Mouse (Mus musculus): ENCODE results near the gene Nsd1.

Nsd1 gene

DNA sequence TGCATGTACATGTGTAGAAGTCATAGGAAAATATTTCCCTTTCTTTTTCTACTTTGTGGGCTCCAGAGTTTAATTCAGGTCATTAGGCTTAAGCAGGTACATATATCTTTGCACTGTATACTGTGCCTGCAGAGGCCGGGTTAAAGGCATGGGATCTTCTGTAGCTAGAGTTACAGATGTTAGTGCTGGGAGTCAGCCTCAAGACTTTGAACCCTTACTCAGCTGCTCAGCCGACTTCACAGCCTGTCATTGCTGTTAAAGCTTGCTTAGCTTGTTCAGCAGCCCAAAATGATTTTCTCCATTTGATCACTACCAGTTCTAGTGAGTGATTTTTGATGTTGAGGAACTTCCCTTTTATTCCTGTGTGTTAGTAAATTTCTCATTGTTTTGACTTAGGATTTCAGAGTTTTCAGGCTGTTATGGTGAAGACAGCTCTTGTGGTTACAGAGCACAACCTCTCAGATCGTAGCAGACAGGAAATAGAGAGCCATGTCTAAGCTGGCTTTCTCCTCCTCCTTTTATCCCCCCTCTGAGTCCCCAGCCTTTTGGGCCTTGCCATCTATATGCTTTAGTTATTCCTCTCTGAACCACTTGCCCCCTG lies 45.6 kb downstream of the Nsd1 start:
- DNase-seq (ENCODE audit: low spot score in 2 of 2) = no peak

DNA sequence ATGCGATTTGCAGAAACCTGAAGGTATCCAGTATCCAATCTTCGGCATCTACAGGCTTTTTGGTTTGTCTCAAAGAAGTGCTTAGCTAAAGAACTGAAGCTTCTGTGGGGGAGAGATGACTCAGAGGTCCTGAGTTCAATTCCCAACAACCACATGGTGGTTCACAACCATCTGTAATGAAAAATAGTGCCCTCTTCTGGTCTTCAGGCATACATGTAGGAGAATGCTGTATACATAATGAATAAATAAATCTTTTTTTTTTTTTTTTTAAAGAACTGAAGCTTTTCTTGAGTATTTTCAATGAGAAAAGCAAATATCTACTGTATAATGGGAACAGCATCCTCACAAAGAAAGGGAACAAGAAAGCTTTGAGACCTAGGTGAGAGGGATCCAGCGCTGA lies 49.1 kb downstream of the Nsd1 start:
- no peak for DNase-seq (ENCODE audit: low spot score in 2 of 2)

DNA sequence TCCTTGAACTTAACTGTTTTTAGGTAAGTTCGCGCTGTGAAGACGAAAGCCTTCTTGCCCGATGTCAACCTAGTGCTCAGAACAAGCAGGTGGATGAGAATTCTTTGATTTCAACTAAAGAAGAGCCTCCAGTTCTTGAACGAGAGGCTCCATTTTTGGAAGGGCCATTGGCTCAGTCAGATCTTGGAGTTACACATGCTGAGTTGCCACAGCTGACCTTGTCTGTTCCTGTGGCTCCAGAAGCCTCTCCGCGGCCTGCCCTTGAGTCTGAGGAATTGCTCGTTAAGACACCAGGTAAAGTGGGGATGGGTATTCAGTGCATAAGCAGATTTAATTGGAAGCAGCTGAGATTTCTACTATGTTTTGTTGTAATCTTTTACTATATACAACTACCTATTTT lies 51.9 kb downstream of the Nsd1 start:
- DNase-seq (ENCODE audit: low spot score in 2 of 2) = no peak

DNA sequence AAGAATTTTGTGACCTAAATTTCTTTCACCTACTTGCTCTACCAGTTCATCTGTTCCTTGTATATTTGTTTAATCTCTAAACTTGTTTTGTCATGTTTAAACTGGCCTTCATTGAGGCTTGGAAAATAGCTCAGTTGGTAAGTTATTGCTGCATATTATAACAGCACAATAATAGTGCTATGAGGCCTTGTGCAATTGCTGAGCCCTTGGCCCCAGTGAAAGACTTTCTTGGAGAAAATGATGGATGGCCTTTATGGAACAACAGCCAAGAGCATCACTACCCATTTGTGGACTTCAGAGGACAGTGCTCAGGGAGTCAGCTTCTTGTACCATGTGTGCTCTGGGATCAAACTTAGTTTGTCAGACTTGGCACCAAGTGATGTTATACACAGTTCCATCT lies 52.5 kb downstream of the Nsd1 start:
- no peak for DNase-seq (ENCODE audit: low spot score in 2 of 2)

DNA sequence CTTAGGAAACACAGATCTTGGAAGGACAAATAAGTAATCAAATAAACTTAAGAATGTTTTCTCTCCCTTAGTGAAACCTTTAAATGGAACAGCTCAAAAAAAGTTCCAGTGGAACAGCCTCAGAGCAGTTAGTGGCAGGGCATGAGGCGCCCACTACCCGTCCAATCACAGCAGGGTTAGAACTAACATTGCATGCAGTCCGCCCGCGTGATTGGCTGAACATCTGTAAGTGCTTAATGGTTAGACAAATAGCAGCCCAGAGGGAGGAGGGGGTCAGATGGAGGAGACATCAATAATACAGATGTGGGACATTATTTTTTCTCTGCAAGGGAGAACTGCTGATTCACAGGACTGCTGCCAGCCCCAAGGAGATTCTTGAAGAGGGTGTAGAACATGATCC lies 67.6 kb downstream of the Nsd1 start:
- DNase-seq (ENCODE audit: low spot score in 2 of 2) = no peak

DNA sequence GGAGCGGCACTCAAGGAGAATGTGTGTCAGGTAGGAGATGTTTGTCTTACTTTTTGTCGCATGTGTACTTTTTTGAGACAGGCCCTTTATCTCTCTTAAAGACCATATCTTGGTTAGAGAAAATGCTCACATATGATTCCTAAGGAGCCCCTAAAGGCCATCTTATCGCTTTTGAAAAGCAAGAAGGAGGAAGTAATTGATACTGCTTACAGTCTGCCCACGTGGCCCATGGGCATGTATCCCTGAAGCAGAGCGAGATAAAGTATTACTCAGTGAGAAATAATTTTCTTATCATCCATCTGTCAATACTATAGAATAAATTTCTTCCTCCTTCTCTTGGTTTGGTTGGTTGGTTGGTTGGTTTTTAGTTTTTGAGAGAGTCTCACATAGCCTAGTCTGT lies 68.1 kb downstream of the Nsd1 start:
- no peak for DNase-seq (ENCODE audit: low spot score in 2 of 2)

DNA sequence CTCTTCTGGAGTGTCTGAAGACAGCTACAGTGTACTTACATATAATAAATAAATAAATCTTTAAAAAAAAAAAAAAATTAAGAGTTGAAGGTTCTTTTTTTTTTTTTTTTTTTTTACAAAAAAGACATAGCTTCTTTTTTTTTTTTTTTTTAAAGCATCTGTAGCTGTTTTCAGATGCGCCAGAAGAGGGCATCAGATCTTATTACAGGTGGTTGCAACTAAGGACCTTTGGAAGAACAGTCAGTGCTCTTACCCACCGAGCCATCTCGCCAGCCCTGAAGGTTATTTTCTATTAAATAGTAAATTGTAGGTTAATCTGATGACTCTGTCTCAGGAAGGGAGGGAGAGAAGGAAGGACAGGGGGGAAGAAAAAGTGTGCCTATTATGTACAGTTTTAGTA lies 79.3 kb downstream of the Nsd1 start:
- no peak for DNase-seq (ENCODE audit: low spot score in 2 of 2)

DNA sequence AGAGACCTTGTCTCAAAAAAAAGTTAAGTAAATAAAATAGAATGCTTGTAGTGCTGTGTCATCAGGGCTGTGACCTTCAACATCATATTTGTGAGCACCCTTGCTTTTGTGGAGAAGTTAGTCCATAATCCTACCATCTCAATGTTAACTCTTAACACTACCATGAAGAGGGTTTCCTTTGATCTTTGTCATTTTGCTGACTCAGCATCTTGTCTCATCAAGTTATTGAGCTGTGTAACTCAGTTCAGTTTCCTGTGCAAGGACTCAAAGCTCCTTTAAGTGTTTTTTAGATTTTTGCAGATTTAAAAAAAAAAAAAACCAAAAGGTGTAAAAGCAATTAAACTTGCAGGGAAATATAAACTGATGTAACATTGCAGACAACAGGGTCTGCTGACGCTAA lies 87.2 kb downstream of the Nsd1 start:
- DNase-seq (ENCODE audit: low spot score in 2 of 2) = no peak

DNA sequence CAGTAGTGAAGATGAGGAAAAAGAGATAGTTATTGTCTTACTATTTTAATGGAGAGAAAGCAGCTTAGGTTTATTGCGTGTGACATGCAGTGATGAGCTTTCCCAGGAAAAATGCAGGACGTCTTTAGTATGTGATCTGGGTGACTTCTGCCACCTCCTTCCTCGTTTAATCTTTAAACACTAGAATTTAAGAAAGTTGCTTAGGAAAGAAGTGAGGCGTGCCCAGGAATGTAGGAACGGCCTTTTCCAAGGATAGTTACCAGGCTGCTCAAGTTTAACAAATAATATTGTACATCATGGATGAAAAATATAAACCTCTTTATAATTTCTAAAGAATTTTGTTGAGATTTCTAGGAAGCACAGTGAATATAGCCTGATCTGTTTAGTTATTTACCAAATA lies 91.3 kb downstream of the Nsd1 start:
- no peak for DNase-seq (ENCODE audit: low spot score in 2 of 2)

DNA sequence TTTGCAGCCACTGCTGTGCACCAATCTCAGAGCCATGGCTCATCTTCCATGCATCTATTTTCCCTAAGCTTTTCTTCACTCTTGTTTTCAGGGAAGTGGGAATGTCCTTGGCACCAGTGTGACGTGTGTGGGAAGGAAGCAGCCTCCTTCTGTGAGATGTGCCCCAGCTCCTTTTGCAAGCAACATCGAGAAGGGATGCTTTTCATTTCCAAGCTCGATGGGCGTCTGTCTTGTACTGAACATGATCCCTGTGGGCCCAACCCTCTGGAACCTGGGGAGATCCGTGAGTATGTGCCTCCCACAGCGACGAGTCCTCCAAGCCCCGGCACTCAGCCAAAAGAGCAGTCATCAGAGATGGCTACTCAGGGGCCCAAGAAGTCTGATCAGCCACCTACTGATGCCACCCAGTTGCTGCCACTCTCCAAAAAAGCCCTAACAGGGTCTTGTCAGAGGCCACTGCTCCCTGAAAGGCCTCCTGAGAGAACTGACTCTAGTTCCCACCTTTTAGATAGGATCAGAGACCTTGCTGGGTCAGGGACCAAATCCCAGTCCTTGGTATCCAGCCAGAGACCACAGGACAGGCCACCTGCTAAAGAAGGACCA lies 102.5 kb downstream of the Nsd1 start:
- DNase-seq (ENCODE audit: low spot score in 2 of 2) = no peak

DNA sequence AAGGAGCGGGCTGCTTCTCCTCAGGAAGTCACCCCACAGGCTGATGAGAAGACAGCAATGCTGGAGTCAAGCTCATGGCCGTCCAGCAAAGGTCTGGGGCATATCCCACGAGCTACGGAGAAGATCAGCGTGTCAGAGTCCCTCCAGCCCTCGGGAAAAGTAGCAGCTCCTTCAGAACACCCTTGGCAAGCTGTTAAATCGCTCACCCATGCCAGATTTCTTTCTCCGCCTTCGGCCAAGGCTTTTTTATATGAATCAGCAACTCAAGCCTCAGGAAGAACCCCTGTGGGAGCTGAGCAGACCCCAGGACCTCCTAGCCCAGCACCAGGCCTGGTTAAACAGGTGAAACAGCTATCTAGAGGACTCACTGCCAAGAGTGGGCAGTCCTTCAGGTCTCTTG lies 103.5 kb downstream of the Nsd1 start:
- no peak for DNase-seq (ENCODE audit: low spot score in 2 of 2)

DNA sequence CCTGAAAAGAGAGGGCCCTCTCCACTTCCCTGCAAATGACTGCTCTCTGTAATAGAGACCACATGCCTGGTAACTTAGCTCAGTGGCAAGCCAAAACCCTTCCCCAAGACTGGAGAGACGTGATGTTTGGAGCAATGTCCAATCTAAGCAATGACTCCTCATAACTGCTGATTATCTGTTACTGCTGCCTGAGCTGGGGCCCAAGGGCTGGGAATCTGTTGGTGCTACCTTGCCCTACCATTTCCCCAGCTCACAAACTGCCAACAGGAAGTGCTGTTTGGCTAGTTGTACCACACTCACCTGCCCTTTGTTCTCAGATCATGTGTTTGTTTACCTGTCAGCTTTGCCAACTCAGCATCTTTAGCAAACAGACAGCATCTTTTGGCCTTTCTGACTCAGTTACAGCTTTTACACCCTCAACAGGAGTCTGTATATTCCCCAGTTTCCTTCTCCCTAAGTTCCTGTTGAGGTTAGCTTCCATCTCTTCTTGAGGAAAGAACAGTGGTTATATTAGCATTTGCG lies 105.4 kb downstream of the Nsd1 start:
- no peak for DNase-seq (ENCODE audit: low spot score in 2 of 2)

DNA sequence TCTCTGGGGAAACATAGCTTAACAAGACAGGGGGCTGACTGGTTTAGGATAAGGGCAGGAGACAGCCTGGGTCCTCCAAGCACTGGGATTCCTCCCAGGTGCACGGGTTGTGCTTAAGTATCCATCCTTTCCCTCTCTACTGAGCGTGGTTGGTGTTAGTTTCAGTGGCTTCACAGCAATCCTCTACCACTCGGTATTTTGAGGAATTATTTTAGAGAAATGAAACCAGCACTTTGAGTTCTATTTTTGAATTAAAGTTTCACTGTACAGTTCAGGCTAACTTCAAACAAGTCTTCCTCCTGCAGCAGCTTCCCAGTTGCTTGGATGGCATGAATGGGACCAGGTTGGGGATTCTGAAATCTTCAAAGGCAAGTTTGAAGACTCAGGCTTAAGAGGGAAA lies 108.8 kb downstream of the Nsd1 start:
- no peak for DNase-seq (ENCODE audit: low spot score in 2 of 2)

DNA sequence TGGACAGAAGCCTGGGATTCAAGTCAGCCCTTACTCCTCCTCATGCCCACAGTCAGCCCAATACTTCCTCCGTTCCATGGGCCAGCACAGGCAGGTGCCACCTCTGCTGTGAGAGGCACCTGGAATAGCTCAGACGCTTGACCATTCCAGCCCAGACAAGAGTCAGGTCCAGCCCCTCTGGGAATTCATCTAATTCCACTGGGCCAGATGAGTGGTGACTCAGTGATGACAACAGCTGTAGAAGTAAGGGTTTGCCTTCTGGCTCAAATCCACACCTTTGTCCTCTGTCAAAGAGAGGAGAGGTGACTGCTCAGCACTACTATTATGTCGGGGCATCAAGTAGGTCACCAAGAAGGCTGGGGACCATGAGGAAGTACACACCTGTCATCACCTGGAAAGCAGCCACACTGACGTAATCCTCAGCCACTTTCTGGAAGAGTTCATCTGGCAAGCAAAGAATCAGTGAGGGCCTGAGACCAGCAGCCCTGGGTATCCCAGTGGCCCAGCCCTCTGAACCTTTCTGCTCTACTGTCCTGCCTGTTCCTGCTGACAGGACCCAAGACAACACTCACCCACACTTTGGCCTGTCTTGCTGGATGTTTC lies 110.5 kb downstream of the Nsd1 start, which contains the start of gene Prelid1:
Prelid1 (plus strand) TSS at position 570 of the 603 bp plus-strand sequence.
- DNase-seq (ENCODE audit: low spot score in 2 of 2) = no peak

DNA sequence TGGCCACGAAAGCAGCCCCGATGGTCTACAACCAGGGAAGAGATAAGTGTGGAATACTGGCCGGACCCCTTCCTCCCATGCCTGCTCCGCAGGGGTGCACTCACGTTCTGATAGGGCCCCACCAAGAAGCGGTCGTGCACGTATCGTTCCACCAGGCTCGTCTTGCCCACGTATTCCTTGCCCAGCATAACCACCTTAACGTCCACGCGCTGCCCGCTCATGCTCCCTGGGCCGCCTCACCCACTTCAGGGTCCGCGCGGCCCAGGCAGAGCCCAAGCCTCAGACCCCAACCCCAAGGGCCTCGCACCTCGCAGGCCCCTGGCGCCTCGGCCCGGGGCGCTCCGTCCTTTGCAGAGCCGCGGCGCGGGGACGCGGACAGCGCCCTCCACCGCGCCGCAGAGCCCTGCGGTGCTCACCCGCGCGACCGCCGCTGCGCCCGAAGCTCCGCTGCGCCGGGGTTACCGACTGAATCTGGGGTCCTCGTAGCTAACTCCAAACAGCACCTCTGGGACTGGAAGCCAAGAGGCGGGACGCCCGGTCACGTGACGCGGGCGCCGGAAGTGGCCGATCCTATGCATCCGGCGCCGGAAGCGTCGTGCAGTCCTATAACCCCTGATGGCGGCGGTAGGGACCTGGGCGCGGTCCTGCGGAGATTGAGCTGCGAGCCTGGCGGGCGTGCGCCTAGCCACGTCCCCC lies 112.0 kb downstream of the Nsd1 start, which contains the start of gene Rab24:
Rab24 (minus strand) TSS at position 513 of the 696 bp plus-strand sequence.
- peak; percentile 76 to 84 for DNase-seq (ENCODE audit: low spot score in 2 of 2)

DNA sequence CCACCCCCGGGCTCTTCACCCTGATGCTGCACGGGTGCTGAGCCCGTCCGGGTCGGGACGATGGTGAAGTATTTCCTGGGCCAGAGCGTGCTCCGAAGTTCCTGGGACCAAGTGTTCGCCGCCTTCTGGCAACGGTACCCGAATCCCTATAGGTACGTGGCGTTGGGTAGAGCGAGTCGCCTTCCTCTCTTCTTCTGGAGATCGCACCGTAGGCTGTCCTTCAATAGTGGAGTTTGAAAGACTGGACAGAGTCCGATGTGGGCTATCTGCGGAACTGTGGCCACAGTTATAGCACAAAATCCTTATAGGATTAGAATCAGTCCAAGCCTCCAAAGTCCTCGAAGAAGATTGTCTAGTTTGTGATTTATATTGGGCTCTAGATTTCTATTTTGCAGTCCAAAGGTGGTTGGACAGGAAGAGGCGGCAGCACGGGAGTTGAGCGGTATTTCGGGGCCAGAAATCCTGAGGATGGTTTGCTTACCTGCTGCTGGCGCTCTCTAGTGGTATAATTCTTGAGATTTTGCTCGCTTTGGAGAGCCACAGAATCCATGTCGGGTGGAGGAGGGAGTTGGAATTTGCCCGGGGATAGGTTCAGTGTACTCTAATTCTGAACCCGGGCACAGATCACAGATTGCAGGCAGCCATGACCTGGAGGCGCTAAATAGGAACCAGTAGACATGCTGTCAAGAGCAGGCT lies 112.7 kb downstream of the Nsd1 start:
- no peak for DNase-seq (ENCODE audit: low spot score in 2 of 2)

DNA sequence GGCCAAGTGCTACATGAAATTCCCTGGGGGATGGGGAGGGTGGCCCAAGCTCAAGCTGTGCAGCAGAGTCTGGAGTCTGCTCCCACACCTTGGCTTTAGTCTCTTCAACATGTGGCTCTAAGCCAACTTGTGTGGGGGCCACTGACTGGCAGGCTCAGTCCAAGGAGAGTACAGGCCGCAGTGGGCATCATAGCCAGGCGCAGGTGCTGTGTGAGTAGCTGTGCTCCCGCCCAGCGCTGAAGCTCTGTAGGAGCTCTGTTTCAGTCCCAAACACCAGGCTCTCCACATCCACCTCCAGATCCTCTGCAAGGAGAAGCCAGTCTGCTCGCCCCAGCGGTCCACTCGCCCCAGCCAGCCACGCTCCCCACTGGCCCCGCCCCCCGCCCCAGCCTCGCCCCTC lies 116.0 kb downstream of the Nsd1 start:
- no peak for DNase-seq (ENCODE audit: low spot score in 2 of 2)

DNA sequence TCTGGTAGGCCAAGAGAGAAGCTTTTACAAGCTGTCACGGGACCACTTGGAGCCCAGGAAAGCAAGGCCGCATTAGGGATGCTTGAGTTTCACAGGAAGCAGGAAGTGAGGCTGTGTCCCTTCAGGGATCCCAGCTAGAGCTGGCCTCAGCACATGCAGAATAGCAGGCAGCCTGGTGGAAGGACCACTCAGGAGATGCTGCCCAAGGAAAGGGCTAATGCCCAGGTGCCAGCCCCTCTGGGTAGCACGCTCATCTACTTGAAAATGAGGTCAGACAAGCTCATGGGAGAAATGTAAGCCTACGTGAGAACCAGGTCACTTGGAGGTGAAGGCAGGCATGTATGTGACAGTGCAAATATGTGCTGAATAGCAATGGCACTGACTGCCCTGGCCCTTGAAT lies 117.6 kb downstream of the Nsd1 start:
- no peak for DNase-seq (ENCODE audit: low spot score in 2 of 2)

DNA sequence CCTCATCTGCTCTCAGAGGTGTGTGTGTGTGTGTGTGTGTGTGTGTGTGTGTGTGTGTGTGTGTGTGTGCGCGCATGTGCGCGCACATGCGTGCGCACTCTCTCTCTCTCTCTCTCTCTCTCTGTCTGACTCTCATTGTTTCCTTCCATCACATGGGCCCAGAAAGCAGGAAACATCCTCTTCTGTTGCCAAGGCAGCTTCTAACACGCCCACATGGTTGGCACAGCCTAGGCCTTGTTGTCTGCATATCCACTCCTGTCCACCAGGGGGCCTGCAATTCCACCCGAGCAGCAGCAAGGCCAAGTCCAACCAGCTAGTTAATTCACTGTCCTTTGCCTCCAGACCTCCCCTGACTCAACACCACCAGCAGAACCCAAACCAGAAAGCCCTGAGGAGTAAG lies 118.1 kb downstream of the Nsd1 start:
- DNase-seq (ENCODE audit: low spot score in 2 of 2) = peak; percentile 87 to 91

DNA sequence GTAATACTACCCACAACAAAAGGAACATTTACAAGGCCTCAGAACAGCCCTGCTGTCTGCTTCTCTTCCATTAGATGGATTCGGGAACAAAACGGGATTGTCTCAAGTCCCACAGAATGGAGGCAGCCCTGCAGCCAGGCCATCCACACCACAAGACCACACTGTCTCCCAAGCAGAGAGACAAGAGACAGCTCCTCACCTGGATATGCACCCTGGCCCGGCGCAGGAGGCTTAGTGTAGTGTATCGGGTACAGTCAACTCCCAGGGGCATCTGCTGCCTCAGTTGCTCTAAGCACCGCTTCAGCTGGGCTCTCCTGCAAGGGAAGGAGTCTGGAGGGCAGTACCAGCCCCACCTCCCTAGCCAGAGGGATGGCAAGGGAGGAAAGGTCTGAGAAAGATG lies 118.6 kb downstream of the Nsd1 start:
- no peak for DNase-seq (ENCODE audit: low spot score in 2 of 2)

DNA sequence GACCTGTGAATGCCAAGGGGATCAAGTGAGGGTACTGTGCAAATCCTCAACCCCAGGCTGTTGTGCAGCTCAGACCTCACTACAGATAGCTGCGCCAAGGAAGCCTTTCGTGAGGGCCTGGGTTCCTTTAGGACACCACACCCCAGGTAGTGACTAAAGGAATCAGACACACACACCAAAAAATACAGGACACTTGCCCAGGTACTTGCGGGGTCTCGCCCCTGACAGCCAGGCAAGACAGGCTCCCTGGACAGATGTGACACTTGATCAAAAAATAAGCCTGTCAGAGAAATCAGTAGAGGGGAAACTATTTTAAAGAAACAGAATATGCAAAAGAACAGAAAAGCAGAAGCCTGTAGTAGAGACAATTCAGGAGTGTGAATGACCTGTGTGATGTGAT lies 119.1 kb downstream of the Nsd1 start:
- DNase-seq (ENCODE audit: low spot score in 2 of 2) = no peak

DNA sequence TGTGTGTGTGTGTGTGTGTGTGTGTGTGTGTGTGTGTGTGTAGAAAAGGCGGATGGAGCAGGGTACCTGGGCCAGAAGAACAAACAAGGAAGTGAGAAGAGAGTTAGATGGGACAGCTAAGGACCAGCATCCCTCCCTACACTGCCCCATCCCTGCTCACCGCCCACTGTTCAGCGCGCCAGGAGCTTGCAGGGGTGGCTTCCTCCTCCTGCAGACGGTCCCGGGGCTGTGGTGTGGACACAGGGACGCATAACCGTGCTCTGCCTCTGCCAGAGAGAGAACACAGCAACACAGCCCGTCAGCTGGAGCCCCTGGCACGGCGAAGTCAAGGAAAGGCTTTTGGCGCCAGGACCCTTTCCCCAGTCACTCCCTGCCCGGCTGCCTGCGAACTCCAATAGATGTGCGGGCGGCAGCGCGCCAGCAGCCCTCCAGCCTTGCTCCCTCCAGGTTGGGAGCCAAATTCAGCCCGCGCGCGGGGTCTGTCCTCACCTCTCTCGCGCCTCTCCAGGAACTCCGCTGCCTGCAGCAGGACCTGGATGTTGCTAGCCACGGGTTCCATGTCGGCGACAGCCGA lies 119.6 kb downstream of the Nsd1 start:
- peak in 1 of 2 experiments; percentile 15 for DNase-seq (ENCODE audit: low spot score in 2 of 2)
